Mouse (Mus musculus) liver, embryonic 11.5 days (tissue): ENCODE measurements at regions not wholly inside any gene's neighbourhood (a gene's known extent, or its start where the extent isn't known, plus 50 kb on each side); places are given as distances from the start of the nearest gene placed in this dataset.

Experiments used
- ATAC-seq: fragments of 200-750 bp; cut with Nextera tagmentation; replicated peaks from 2 replicates; pipeline ENCODE4 v1.8.0; 2017; ENCODE audit warnings: moderate number of reproducible peaks, mild to moderate bottlenecking, moderate TSS enrichment, moderate library complexity; ENCODE audit not compliant: low FRiP score
- DNase-seq: peaks from one replicate; pipeline ENCODE4 v3.0.0-alpha.2; 2017; ENCODE audit warnings: low spot score
- H3K27ac ChIP-seq: fragments of 300-500 bp; sonication (generic); 2 replicates; pipeline ENCODE4 v1.5.1; 2014; ENCODE audit warnings: mild to moderate bottlenecking, low read depth, low read length, control low read depth
- H3K27me3 ChIP-seq: fragments of 300-500 bp; sonication (generic); replicated peaks from 2 replicates; pipeline ENCODE4 v1.6.1; 2014; ENCODE audit warnings: low read length, mixed read lengths; ENCODE audit not compliant: control insufficient read depth, insufficient read depth
- H3K36me3 ChIP-seq: fragments of 300-500 bp; sonication (generic); 2 replicates; pipeline ENCODE4 v1.6.1; 2014; ENCODE audit warnings: mild to moderate bottlenecking, low read length, moderate library complexity, mixed read lengths; ENCODE audit not compliant: control insufficient read depth, insufficient read depth
- H3K4me1 ChIP-seq: fragments of 300-500 bp; sonication (generic); replicated peaks from 2 replicates; pipeline ENCODE4 v1.6.1; 2014; ENCODE audit warnings: low read length, mixed read lengths; ENCODE audit not compliant: control insufficient read depth, insufficient read depth
- H3K4me2 ChIP-seq: fragments of 300-500 bp; sonication (generic); 2 replicates; pipeline ENCODE4 v1.6.1; 2014; ENCODE audit warnings: mild to moderate bottlenecking, control low read depth, moderate library complexity
- H3K4me3 ChIP-seq: fragments of 300-500 bp; sonication (generic); 2 replicates; pipeline ENCODE4 v1.5.1; 2014; ENCODE audit warnings: low read depth, low read length, control low read depth
- H3K9ac ChIP-seq: fragments of 300-500 bp; sonication (generic); 2 replicates; pipeline ENCODE4 v1.6.1; 2014; ENCODE audit warnings: low read depth, low read length, control low read depth
- H3K9me3 ChIP-seq: fragments of 300-500 bp; sonication (generic); 2 replicates; pipeline ENCODE4 v1.6.1; 2016; ENCODE audit warnings: low read length, inconsistent platforms, mixed read lengths; ENCODE audit not compliant: control insufficient read depth
- WGBS: fragments of 180-500 bp; shearing (Covaris S2); extraction: QIAGEN DNeasy Blood & Tissue Kit; methylation state at CpG from one replicate; pipeline ENCODE4 v1.1.7; 2014; 5-methylcytosine and 5-hydroxymethylcytosine counted together

DNA sequence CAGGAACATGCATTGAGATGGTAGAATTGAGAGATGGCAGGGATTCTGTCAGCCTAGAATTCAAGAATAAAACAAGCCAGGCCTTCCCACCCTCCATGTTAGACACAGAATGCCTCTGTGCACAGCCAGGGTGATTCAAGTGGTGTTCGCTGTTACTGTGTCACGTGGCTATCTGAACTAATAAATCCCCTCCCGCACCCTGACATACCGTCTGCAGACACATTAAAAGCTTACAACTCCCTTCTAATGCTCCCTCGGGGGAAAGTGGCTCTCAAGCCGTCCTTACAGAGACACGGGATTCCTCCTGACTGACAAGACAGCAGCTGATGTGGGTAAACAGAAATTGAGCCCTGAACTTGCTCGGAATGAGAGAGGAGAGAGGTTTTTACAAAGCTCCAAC, 279.1 kb downstream of the Prex1 start:
- ATAC-seq (no peak), DNase-seq (no peak)
- Histone ChIP-seq H3K4me3 (no peak overlapping the region), H3K4me1 (no peaks in the 10 kb centered on the region), H3K27ac (no peak overlapping the region), H3K4me2 (no peak overlapping the region), H3K36me3 (no peaks in the 10 kb centered on the region), H3K27me3 (no peaks in the 10 kb centered on the region), H3K9ac (no peak overlapping the region), H3K9me3 (no peaks in the 10 kb centered on the region)
- WGBS = 51% methylated on average over 8 of the region's 8 CpGs

DNA sequence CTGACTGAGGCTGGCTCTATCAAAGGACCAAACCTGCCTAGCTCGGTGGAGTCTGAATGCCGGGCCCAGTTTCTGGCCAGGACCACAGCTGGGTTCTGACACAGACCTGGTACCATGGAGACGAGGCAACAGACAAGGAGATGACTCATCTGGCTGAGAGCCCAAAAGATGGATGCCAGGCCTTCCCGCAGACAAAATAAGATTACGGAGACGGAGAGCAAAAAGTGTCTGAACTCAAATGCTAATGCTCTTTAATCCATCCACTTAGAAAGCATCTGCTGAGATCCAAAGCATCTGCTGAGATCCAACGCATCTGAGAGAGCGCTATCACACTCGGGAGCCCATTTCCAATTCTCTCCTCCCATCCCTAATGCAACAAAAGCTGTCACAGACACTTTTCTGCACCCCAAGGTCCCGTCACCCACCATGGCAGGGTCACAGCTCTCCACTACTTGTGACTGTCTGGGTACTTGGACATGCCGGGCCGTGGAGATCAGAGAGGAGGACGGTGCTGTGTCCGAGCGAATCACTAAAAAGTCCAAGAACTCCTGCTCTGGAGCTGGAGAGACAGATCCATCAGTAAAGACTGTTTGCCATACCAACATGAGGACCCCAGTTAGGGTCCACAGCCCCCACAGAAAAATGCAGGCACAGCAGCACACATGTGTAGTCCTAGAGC, 278.3 kb upstream of the Sulf2 start:
- H3K4me3 ChIP-seq = no peak overlapping the region
- H3K9me3 ChIP-seq = no peaks in the 10 kb centered on the region
- no peaks in the 10 kb centered on the region for H3K27me3 ChIP-seq
- no peak overlapping the region for H3K27ac ChIP-seq
- no peak overlapping the region for H3K4me2 ChIP-seq
- no peaks in the 10 kb centered on the region for H3K4me1 ChIP-seq
- no peak for ATAC-seq
- DNase-seq = no peak
- no peak overlapping the region for H3K9ac ChIP-seq
- no peaks in the 10 kb centered on the region for H3K36me3 ChIP-seq
- 66% methylated on average over 15 of the region's 15 CpGs for WGBS

DNA sequence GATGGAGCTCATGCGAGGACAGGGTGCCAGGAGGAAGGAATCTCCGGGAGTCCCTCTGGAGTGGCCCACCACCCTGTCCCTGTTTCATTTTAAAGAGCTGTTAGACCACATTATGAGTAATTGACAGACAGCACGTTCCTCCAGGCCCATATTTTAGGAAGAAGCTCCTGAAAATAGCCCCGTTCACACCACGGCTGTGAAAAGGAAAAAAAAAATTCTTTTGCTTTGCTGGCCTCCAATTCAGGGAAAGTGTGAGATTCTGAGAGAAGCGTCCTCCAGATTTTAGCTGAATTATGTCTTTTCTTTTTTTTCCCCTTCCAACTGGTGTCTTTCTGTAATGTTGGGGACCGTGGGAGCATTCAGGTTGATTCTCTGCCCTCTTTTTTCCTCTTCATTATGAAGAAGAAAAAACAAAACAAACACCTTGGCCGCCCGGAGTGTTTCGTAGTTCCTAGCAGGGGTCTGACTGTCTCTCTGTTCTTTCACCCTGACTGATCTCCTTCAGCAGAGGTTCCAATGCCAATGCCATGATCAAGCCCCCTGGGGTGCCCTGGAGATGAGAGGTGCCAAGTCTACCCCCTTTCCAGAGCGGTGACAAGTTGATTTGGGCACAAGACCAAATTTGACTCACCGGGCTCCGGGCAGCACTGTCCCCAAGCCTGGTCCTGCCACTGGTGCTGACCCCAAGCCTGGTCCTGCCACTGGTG, 277.6 kb upstream of the Sulf2 start:
- H3K27ac ChIP-seq = no peak overlapping the region
- WGBS = 74% methylated on average over 13 of the region's 13 CpGs
- no peak overlapping the region for H3K4me2 ChIP-seq
- no peak overlapping the region for H3K4me3 ChIP-seq
- ATAC-seq = no peak
- no peaks in the 10 kb centered on the region for H3K36me3 ChIP-seq
- no peaks in the 10 kb centered on the region for H3K27me3 ChIP-seq
- no peaks in the 10 kb centered on the region for H3K9me3 ChIP-seq
- H3K9ac ChIP-seq = no peak overlapping the region
- no peaks in the 10 kb centered on the region for H3K4me1 ChIP-seq
- no peak for DNase-seq

DNA sequence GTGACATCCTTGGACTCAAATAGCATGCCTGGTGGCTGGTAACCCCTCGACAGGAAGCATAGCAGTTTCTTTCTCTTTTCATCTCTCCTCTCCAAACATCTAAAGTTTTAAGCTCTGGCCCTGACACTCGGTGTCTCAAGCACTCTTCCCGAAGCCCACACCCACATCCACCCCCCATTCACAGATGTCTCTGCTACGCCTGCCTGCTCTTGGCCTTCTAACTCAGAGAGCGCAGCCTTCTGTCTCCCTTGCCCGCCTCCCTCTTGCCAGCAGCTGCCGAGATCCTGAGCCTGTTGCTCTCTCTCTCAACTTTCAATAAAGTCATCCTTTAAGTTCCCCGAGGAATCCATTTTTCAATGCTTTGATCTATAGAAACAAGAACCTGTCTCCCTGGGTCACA, 277.1 kb upstream of the Sulf2 start:
- Histone ChIP-seq H3K36me3 (no peaks in the 10 kb centered on the region), H3K4me1 (no peaks in the 10 kb centered on the region), H3K9ac (no peak overlapping the region), H3K27ac (no peak overlapping the region), H3K4me2 (no peak overlapping the region), H3K4me3 (no peak overlapping the region), H3K27me3 (no peaks in the 10 kb centered on the region), H3K9me3 (no peaks in the 10 kb centered on the region)
- 67% methylated on average over 8 of the region's 8 CpGs for WGBS
- no peak for DNase-seq
- no peak for ATAC-seq

DNA sequence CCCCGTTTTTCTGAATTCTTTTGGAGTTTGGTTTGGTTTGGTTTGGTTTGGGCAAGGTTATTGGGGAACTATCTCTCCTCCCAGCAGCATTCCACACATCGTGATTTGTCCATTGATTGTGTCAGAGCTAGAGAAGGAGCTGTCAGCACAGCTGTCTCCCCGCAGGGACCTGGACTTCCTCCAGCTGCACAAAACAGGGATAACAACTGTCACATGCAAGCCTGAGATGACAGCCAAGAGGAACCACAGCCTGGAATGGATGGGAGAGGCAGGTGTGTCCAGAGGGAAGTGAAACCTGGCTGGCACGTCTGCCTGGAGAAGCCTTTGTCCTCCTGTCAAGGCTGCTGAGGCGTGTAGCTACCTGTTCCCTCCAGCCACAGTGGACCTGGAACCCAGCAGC, 274.5 kb upstream of the Sulf2 start:
- H3K4me3 ChIP-seq = no peak overlapping the region
- H3K4me1 ChIP-seq = peaks cover 3% of the 10 kb centered on the region; the same call in 1 of the 2 replicates
- no peaks in the 10 kb centered on the region for H3K9me3 ChIP-seq
- H3K27me3 ChIP-seq = no peaks in the 10 kb centered on the region
- H3K4me2 ChIP-seq = no peak overlapping the region
- no peak overlapping the region for H3K9ac ChIP-seq
- DNase-seq = no peak
- ATAC-seq = no peak
- WGBS = 43% methylated on average over 5 of the region's 5 CpGs
- H3K36me3 ChIP-seq = no peaks in the 10 kb centered on the region
- H3K27ac ChIP-seq = no peak overlapping the region

DNA sequence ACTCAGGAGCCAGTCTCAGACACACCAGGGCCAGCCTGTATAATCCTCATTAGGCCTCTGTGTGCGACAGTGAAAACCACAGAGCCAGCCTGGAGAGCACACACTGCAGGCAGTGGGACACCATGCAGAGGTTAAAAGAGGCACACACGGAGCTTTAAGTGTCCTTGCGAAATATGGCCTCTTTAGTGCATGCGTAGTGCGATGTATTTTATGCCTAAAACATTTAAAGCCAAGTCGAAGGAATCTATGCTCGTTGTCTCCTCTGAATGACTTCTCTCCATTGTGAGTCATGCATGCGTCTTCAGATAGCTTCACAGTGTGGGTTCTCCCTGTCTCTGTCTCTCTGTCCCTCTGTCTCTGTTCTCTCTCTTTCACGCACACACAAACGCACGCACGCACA, 274.0 kb upstream of the Sulf2 start:
- H3K4me3 ChIP-seq = no peak overlapping the region
- no peak overlapping the region for H3K9ac ChIP-seq
- no peaks in the 10 kb centered on the region for H3K36me3 ChIP-seq
- H3K27ac ChIP-seq = no peak overlapping the region
- 84% methylated on average over 12 of the region's 12 CpGs for WGBS
- H3K27me3 ChIP-seq = no peaks in the 10 kb centered on the region
- H3K4me2 ChIP-seq = no peak overlapping the region
- no peaks in the 10 kb centered on the region for H3K9me3 ChIP-seq
- peaks cover 3% of the 10 kb centered on the region; the same call in 1 of the 2 replicates for H3K4me1 ChIP-seq
- ATAC-seq (no peak), DNase-seq (no peak)

DNA sequence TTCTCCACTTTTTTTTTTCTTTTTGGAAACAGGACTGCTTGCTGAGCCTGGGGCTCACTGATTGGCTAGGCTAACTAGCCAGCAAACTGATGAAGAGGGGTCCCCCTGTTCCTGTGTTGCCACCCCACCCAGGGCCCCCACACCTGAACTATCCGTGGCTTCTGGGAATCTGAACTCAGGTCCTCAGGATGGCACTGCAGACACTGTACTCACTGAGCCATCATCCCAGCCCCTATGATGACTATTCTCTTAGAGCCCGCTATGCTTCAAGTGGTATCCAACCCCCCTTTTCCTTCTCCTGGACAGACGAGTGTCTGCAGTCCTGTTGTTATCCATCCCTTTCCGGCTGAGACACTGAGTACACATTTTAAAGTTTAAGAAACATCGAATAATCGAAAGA, 271.9 kb upstream of the Sulf2 start:
- Histone ChIP-seq H3K4me2 (no peak overlapping the region), H3K36me3 (no peaks in the 10 kb centered on the region), H3K4me3 (no peak overlapping the region), H3K27ac (no peak overlapping the region), H3K9me3 (no peaks in the 10 kb centered on the region), H3K27me3 (no peaks in the 10 kb centered on the region), H3K9ac (no peak overlapping the region), H3K4me1 (peaks cover 3% of the 10 kb centered on the region; the same call in 1 of the 2 replicates)
- ATAC-seq (no peak), DNase-seq (no peak)
- WGBS = 69% methylated on average over 6 of the region's 6 CpGs

DNA sequence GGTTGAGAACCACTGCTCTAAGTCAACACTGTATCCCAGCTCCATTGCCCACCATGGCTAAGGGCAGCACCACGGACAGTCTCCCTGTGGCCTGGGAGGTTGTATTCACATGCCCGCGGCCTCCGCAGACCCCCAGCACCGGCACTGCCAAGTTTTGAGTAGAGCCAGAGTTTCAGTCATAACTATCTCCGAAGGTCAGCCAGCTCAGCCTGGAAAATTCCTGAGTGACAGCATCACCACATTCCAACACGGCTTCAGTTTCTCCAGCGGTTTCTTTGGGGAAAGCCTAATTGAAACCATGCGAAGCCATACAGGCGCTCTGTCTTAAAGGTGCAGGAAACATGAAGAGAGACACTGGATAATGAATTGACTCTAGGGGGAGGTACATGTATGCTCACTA, 271.5 kb upstream of the Sulf2 start:
- 48% methylated on average over 10 of the region's 10 CpGs for WGBS
- H3K4me3 ChIP-seq = no peak overlapping the region
- no peak overlapping the region for H3K27ac ChIP-seq

DNA sequence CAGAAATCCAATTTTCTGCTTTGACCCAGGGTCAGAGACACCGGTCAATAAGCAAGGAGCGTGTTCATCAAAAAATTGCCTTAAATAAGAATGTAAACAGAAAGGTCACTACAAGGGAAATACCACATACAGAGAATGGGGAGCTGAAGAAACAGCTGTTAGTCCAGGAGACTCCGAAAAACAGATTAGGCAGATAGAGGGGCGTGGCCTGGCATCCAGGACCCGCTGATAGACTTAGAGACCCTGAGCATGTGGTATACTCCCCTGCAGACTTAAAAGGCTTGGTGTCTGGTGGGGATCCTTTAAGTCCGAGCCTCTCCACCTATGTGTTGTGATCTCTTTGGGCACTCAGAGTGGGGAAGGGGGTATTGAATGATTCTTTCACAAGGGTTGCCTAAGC, 271.0 kb upstream of the Sulf2 start:
- no peak for ATAC-seq
- WGBS = 47% methylated on average over 6 of the region's 6 CpGs
- Histone ChIP-seq H3K9ac (no peak overlapping the region), H3K4me3 (no peak overlapping the region), H3K9me3 (no peaks in the 10 kb centered on the region), H3K27me3 (no peaks in the 10 kb centered on the region), H3K4me2 (no peak overlapping the region), H3K36me3 (no peaks in the 10 kb centered on the region), H3K4me1 (peaks cover 3% of the 10 kb centered on the region; the same call in 1 of the 2 replicates), H3K27ac (no peak overlapping the region)
- no peak for DNase-seq

More for the DNA sequence above, 271.5 kb upstream of the Sulf2 start:
- H3K9ac ChIP-seq = no peak overlapping the region
- no peak overlapping the region for H3K4me2 ChIP-seq
- no peaks in the 10 kb centered on the region for H3K27me3 ChIP-seq
- no peaks in the 10 kb centered on the region for H3K9me3 ChIP-seq
- DNase-seq = no peak
- H3K36me3 ChIP-seq = no peaks in the 10 kb centered on the region
- no peak for ATAC-seq
- H3K4me1 ChIP-seq = peaks cover 3% of the 10 kb centered on the region; the same call in 1 of the 2 replicates
